Mouse (Mus musculus): Measurements from ENCODE around the gene Clec1a. TPM values are rescaled to one million over a fixed set of nuclear protein-coding genes. Genes with fewer than 3 reads are reported as not detected.

Gene Clec1a
- polyA plus RNA-seq, 1 experiment from 2014 or later, result 27.8 TPM

- ATAC-seq (ENCODE audit: borderline replicate concordance, extremely low read depth, low FRiP score, low TSS enrichment), result no peak
- no peak overlapping the region for H3K4me3 ChIP-seq
- no peak overlapping the region for H3K9ac ChIP-seq
- no peaks in the 10 kb centered on the region for H3K9me3 ChIP-seq
- no peak overlapping the region for H3K4me2 ChIP-seq
- H3K27ac ChIP-seq, result no peak overlapping the region
- H3K4me1 ChIP-seq, result no peaks in the 10 kb centered on the region
- WGBS, result 76% methylated on average over 5 of the region's 5 CpGs
- no peaks in the 10 kb centered on the region for H3K36me3 ChIP-seq
- no peaks in the 10 kb centered on the region for H3K27me3 ChIP-seq
Observed at GRCm38 (mm10) chr6:129434239-129434638, 17.6 kb downstream of the Clec1a start.

GRCm38 (mm10) chr6:129427281-129427680, 24.5 kb downstream of the Clec1a start:
- no peaks in the 10 kb centered on the region for H3K9me3 ChIP-seq
- ATAC-seq (ENCODE audit: borderline replicate concordance, extremely low read depth, low FRiP score, low TSS enrichment), result no peak
- WGBS, result 64% methylated on average over 4 of the region's 4 CpGs
- H3K4me3 ChIP-seq, result no peak overlapping the region
- no peaks in the 10 kb centered on the region for H3K27me3 ChIP-seq
- peaks cover 18% of the 10 kb centered on the region for H3K4me1 ChIP-seq
- H3K4me2 ChIP-seq, result no peak overlapping the region
- no peaks in the 10 kb centered on the region for H3K36me3 ChIP-seq
- no peak overlapping the region for H3K27ac ChIP-seq
- no peak overlapping the region for H3K9ac ChIP-seq

GRCm38 (mm10) chr6:129425812-129426211, 26.0 kb downstream of the Clec1a start:
- Histone ChIP-seq H3K36me3 (no peaks in the 10 kb centered on the region), H3K27ac (0 out of 2 replicates have a peak overlapping the region, but pooled peaks have one; percentile 49), H3K9me3 (no peaks in the 10 kb centered on the region), H3K4me2 (no peak overlapping the region), H3K27me3 (no peaks in the 10 kb centered on the region), H3K9ac (no peak overlapping the region), H3K4me3 (no peak overlapping the region), H3K4me1 (peaks cover 18% of the 10 kb centered on the region)
- WGBS, result 33% methylated on average over 5 of the region's 5 CpGs
- peak; percentile 39 for ATAC-seq (ENCODE audit: borderline replicate concordance, extremely low read depth, low FRiP score, low TSS enrichment)

GRCm38 (mm10) chr6:129425217-129425616, 26.6 kb downstream of the Clec1a start:
- no peak overlapping the region for H3K9ac ChIP-seq
- 29% methylated on average over 5 of the region's 5 CpGs for WGBS
- no peaks in the 10 kb centered on the region for H3K36me3 ChIP-seq
- no peak overlapping the region for H3K4me2 ChIP-seq
- peaks cover 18% of the 10 kb centered on the region for H3K4me1 ChIP-seq
- H3K4me3 ChIP-seq, result no peak overlapping the region
- H3K9me3 ChIP-seq, result no peaks in the 10 kb centered on the region
- no peaks in the 10 kb centered on the region for H3K27me3 ChIP-seq
- H3K27ac ChIP-seq, result peak overlapping the region; percentile 53; the same call in 1 of the 2 replicates
- ATAC-seq (ENCODE audit: borderline replicate concordance, extremely low read depth, low FRiP score, low TSS enrichment), result 0 out of 2 replicates have a peak, but pooled peaks have one; percentile 37

DNA sequence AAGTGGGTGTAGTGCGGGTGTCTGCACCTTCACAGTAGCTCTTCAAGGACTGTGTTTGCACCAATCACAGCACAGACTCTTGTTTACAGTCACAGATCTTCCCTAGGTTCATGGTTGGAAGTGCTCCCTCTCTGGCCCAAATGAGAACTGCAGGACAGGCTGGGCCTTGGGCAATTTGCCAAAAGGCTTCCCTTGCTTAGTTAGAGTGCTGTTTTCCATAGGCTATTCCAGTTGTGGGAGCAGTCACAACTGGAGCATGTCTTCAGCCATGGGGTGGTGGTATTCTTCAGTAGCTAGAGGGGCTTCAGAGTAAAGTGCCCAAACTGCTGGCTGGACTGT, 28.1 kb downstream of the Clec1a start:
- Histone ChIP-seq H3K9me3 (no peaks in the 10 kb centered on the region), H3K4me3 (no peak overlapping the region), H3K36me3 (no peaks in the 10 kb centered on the region), H3K4me1 (peaks cover 18% of the 10 kb centered on the region), H3K27me3 (no peaks in the 10 kb centered on the region), H3K4me2 (no peak overlapping the region), H3K9ac (no peak overlapping the region), H3K27ac (peak overlapping the region; percentile 65)
- ATAC-seq (ENCODE audit: borderline replicate concordance, extremely low read depth, low FRiP score, low TSS enrichment), result peak; percentile 77
- 7% methylated on average over 1 of the region's 1 CpGs for WGBS

DNA sequence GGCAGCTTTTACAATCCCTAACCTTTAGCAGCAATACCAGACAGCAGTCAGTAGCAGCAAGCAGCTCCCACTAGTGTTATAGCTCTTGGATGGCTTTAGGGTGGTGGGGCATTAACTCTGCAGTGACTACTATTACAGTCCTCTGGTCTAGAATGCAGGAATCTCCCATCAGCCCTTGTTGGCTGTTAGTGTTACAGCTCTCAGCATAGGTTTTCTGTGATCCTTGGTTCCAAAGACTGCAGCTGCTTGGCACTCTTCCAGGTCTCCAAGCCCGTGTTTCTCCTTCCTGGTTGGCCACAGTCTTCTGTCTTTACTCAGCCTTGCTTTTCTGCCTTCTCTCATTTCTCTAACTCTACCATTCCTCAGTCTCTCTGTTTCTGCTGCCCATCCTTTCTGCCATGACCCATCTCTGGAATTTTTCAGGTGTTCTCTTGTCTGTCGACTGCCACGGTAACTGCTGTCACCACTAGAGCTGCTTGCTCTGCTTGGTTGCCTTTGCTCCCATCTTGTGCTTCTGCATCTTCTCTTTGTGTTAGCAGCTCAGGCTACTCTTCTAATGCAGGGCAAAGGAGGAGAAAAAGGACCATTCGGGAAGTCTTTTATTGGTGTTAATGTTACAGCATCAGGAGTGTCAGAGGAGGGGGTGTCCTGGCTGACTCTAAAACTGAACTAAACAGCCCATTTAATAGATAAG, 28.6 kb downstream of the Clec1a start:
- no peaks in the 10 kb centered on the region for H3K9me3 ChIP-seq
- ATAC-seq (ENCODE audit: borderline replicate concordance, extremely low read depth, low FRiP score, low TSS enrichment), result peak; percentile 84
- no peaks in the 10 kb centered on the region for H3K27me3 ChIP-seq
- WGBS, result 49% methylated on average over 4 of the region's 4 CpGs
- peak overlapping the region; percentile 65 for H3K27ac ChIP-seq
- H3K4me1 ChIP-seq, result peaks cover 18% of the 10 kb centered on the region
- H3K9ac ChIP-seq, result no peak overlapping the region
- H3K36me3 ChIP-seq, result no peaks in the 10 kb centered on the region
- no peak overlapping the region for H3K4me2 ChIP-seq
- H3K4me3 ChIP-seq, result no peak overlapping the region

GRCm38 (mm10) chr6:129422311-129422710, 29.5 kb downstream of the Clec1a start:
- no peaks in the 10 kb centered on the region for H3K9me3 ChIP-seq
- no peak overlapping the region for H3K9ac ChIP-seq
- H3K4me2 ChIP-seq, result no peak overlapping the region
- no peak overlapping the region for H3K4me3 ChIP-seq
- peaks cover 18% of the 10 kb centered on the region for H3K4me1 ChIP-seq
- ATAC-seq (ENCODE audit: borderline replicate concordance, extremely low read depth, low FRiP score, low TSS enrichment), result no peak
- H3K27me3 ChIP-seq, result no peaks in the 10 kb centered on the region
- H3K27ac ChIP-seq, result no peak overlapping the region
- 49% methylated on average over 3 of the region's 3 CpGs for WGBS
- H3K36me3 ChIP-seq, result no peaks in the 10 kb centered on the region

DNA sequence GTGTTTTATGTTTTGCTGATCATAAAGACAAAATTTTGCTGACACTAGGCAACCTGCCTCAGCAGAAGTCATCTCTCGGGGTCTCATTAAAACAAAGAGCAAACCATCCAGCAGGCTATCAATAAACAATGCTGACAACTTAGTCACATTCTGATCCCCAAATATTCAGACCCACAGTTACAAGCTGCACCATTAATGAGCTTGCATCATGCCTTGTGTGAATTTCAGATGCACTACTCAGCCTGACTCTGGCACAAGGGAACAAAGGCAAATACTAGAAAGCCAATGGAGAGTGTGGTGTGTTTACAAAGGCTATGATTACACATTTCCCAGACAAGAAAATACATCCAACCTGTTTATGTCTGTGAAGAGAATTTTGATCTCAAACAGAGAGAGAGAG, 37.6 kb downstream of the Clec1a start:
- Histone ChIP-seq H3K36me3 (no peaks in the 10 kb centered on the region), H3K4me1 (no peaks in the 10 kb centered on the region), H3K4me3 (no peak overlapping the region), H3K9ac (no peak overlapping the region), H3K4me2 (no peak overlapping the region), H3K27ac (no peak overlapping the region), H3K27me3 (no peaks in the 10 kb centered on the region), H3K9me3 (no peaks in the 10 kb centered on the region)
- no peak for ATAC-seq (ENCODE audit: borderline replicate concordance, extremely low read depth, low FRiP score, low TSS enrichment)
- 54% methylated on average over 1 of the region's 1 CpGs for WGBS

GRCm38 (mm10) chr6:129408562-129408961, 43.2 kb downstream of the Clec1a start, which contains the start of gene Clec9a:
Clec9a (plus strand) TSS chr6:129408862.
- no peaks in the 10 kb centered on the region for H3K4me1 ChIP-seq
- no peaks in the 10 kb centered on the region for H3K27me3 ChIP-seq
- WGBS, result 84% methylated on average over 2 of the region's 2 CpGs
- H3K9ac ChIP-seq, result no peak within 1 kb of the TSS
- H3K4me3 ChIP-seq, result no peak within 1 kb of the TSS
- no peak within 1 kb of the TSS for H3K4me2 ChIP-seq
- H3K9me3 ChIP-seq, result no peaks in the 10 kb centered on the region
- H3K36me3 ChIP-seq, result no peaks in the 10 kb centered on the region
- no peak for ATAC-seq (ENCODE audit: borderline replicate concordance, extremely low read depth, low FRiP score, low TSS enrichment)
- no peak within 1 kb of the TSS for H3K27ac ChIP-seq

GRCm38 (mm10) chr6:129407324-129407723, 44.5 kb downstream of the Clec1a start:
- no peak overlapping the region for H3K4me2 ChIP-seq
- H3K9ac ChIP-seq, result no peak overlapping the region
- H3K9me3 ChIP-seq, result no peaks in the 10 kb centered on the region
- H3K4me1 ChIP-seq, result no peaks in the 10 kb centered on the region
- H3K27me3 ChIP-seq, result no peaks in the 10 kb centered on the region
- no peak overlapping the region for H3K4me3 ChIP-seq
- ATAC-seq (ENCODE audit: borderline replicate concordance, extremely low read depth, low FRiP score, low TSS enrichment), result no peak
- no peaks in the 10 kb centered on the region for H3K36me3 ChIP-seq
- 0 out of 2 replicates have a peak overlapping the region, but pooled peaks have one; percentile 9 for H3K27ac ChIP-seq
- 23% methylated on average over 2 of the region's 2 CpGs for WGBS

- Histone ChIP-seq H3K9me3 (no peaks in the 10 kb centered on the region), H3K4me3 (no peak overlapping the region), H3K4me2 (no peak overlapping the region), H3K27ac (no peak overlapping the region), H3K4me1 (no peaks in the 10 kb centered on the region), H3K9ac (no peak overlapping the region), H3K36me3 (no peaks in the 10 kb centered on the region), H3K27me3 (no peaks in the 10 kb centered on the region)
- ATAC-seq (ENCODE audit: borderline replicate concordance, extremely low read depth, low FRiP score, low TSS enrichment), result no peak
Observed at GRCm38 (mm10) chr6:129405999-129406398, 45.8 kb downstream of the Clec1a start.

- no peaks in the 10 kb centered on the region for H3K9me3 ChIP-seq
Observed at GRCm38 (mm10) chr6:129403391-129403790, 48.4 kb downstream of the Clec1a start.

More at GRCm38 (mm10) chr6:129403391-129403790, 48.4 kb downstream of the Clec1a start:
- Histone ChIP-seq H3K36me3 (no peaks in the 10 kb centered on the region), H3K4me2 (no peak overlapping the region), H3K4me1 (peaks cover 4% of the 10 kb centered on the region; the same call in 1 of the 2 replicates), H3K4me3 (no peak overlapping the region), H3K27me3 (no peaks in the 10 kb centered on the region), H3K27ac (no peak overlapping the region), H3K9ac (no peak overlapping the region)
- ATAC-seq (ENCODE audit: borderline replicate concordance, extremely low read depth, low FRiP score, low TSS enrichment), result no peak
- 85% methylated on average over 6 of the region's 6 CpGs for WGBS

All from lung, embryonic 15.5 days (tissue).